ENCODE assay signal across 16 mouse cellular contexts in genomic region chr9:35334536-35334935, GRCm38 (mm10).
DNase-seq lines count a peak whose midpoint lies in the region; ATAC-seq and TF ChIP-seq lines count a peak whose summit lies in the region.
"Had no signal": no experiment of that assay in that cellular context is flagged by ENCODE, and none has a peak within 500 bp of the region (broad histone marks: within the 10 kb centered on the region; RNA-seq: fewer than 3 reads in every experiment).

No protein-coding gene starts in this region.

- no peak overlapping the region for H3K4me2 ChIP-seq in forebrain, embryonic 12.5 days
- H3K4me2 ChIP-seq in forebrain, postnatal 0 days (ENCODE audit: low read depth) = no peak overlapping the region
- no peak overlapping the region for H3K4me2 ChIP-seq in lung, embryonic 14.5 days
- no peak overlapping the region for H3K4me2 ChIP-seq in forebrain, embryonic 16.5 days (ENCODE audit: low read length)
- no peak overlapping the region for H3K4me2 ChIP-seq in stomach, embryonic 16.5 days (ENCODE audit: low read depth, low read length)
- H3K4me2 ChIP-seq: kidney, embryonic 15.5 days; liver, embryonic 13.5 days had no signal

- DNase-seq in forebrain, postnatal 0 days = no peak
- no peak for DNase-seq in lung, embryonic 14.5 days
- DNase-seq in lung, postnatal 25 days (ENCODE audit: low spot score) = no peak
- DNase-seq in right cerebral cortex, postnatal 36 days (ENCODE audit: low spot score in 2 of 2) = no peak
- no peak for DNase-seq in yolk sac, embryonic 10.5 days (ENCODE audit: low spot score)
- DNase-seq: adrenal gland, adult 2 months; B cell, adult 2 months; liver, embryonic 13.5 days had no signal

- peaks cover 72% of the 10 kb centered on the region for H3K4me1 ChIP-seq in forebrain, embryonic 12.5 days
- H3K4me1 ChIP-seq in forebrain, postnatal 0 days (ENCODE audit: insufficient read depth) = peaks cover 6% of the 10 kb centered on the region; the same call in 1 of the 2 replicates
- H3K4me1 ChIP-seq in lung, embryonic 14.5 days (ENCODE audit: insufficient read depth) = peaks cover 43% of the 10 kb centered on the region
- peaks cover 51% of the 10 kb centered on the region for H3K4me1 ChIP-seq in forebrain, embryonic 16.5 days (replicated peaks; ENCODE audit: control insufficient read depth, insufficient read depth, low read length)
- H3K4me1 ChIP-seq in stomach, embryonic 16.5 days (ENCODE audit: control insufficient read depth, insufficient read depth, low read length) = peaks cover 49% of the 10 kb centered on the region
- H3K4me1 ChIP-seq: liver, embryonic 13.5 days had no signal

- 57% methylated on average over 5 of the region's 5 CpGs for WGBS in forebrain, embryonic 12.5 days
- 56% methylated on average over 5 of the region's 5 CpGs for WGBS in forebrain, postnatal 0 days
- 54% methylated on average over 5 of the region's 5 CpGs for WGBS in lung, embryonic 14.5 days
- 65% methylated on average over 5 of the region's 5 CpGs for WGBS in forebrain, embryonic 16.5 days
- 57% methylated on average over 5 of the region's 5 CpGs for WGBS in stomach, embryonic 16.5 days

- H3K36me3 ChIP-seq in forebrain, embryonic 12.5 days (replicated peaks) = no peaks in the 10 kb centered on the region
- no peaks in the 10 kb centered on the region for H3K36me3 ChIP-seq in forebrain, postnatal 0 days (ENCODE audit: insufficient read depth)
- H3K36me3 ChIP-seq in lung, embryonic 14.5 days (ENCODE audit: insufficient read depth) = no peaks in the 10 kb centered on the region
- H3K36me3 ChIP-seq in forebrain, embryonic 16.5 days (ENCODE audit: control insufficient read depth, insufficient read depth) = no peaks in the 10 kb centered on the region
- no peaks in the 10 kb centered on the region for H3K36me3 ChIP-seq in stomach, embryonic 16.5 days (ENCODE audit: control insufficient read depth, insufficient read depth, low read length)
- H3K36me3 ChIP-seq: kidney, embryonic 15.5 days; liver, embryonic 13.5 days had no signal

- peaks cover 85% of the 10 kb centered on the region for H3K27me3 ChIP-seq in forebrain, embryonic 12.5 days
- peaks cover 4% of the 10 kb centered on the region; the same call in 1 of the 2 replicates for H3K27me3 ChIP-seq in forebrain, postnatal 0 days (ENCODE audit: insufficient read depth, low read length)
- H3K27me3 ChIP-seq in lung, embryonic 14.5 days (ENCODE audit: insufficient read depth, low read length) = peaks cover 7% of the 10 kb centered on the region; the same call in 1 of the 2 replicates
- H3K27me3 ChIP-seq in forebrain, embryonic 16.5 days (replicated peaks; ENCODE audit: control insufficient read depth, insufficient read depth, low read length) = no peaks in the 10 kb centered on the region
- no peaks in the 10 kb centered on the region for H3K27me3 ChIP-seq in stomach, embryonic 16.5 days (ENCODE audit: control insufficient read depth, insufficient read depth, low read length)
- H3K27me3 ChIP-seq: liver, embryonic 13.5 days had no signal

- H3K27ac ChIP-seq in forebrain, embryonic 12.5 days = peak overlapping the region; percentile 75
- H3K27ac ChIP-seq in forebrain, postnatal 0 days (ENCODE audit: low read depth, low read length) = no peak overlapping the region
- H3K27ac ChIP-seq in lung, embryonic 14.5 days (ENCODE audit: low read depth) = peak overlapping the region; percentile 90
- H3K27ac ChIP-seq in forebrain, embryonic 16.5 days (ENCODE audit: low read length) = peak overlapping the region; percentile 48
- peak overlapping the region; percentile 80 for H3K27ac ChIP-seq in stomach, embryonic 16.5 days (ENCODE audit: low read length)
- H3K27ac ChIP-seq: left cerebral cortex, adult 2 months; liver, embryonic 13.5 days; macrophage had no signal

- ATAC-seq in forebrain, embryonic 12.5 days (ENCODE audit: low FRiP score) = no peak
- ATAC-seq in forebrain, postnatal 0 days = no peak
- no peak for ATAC-seq in lung, embryonic 14.5 days (ENCODE audit: insufficient read depth)
- no peak for ATAC-seq in forebrain, embryonic 16.5 days
- no peak for ATAC-seq in stomach, embryonic 16.5 days (ENCODE audit: insufficient read depth, low FRiP score)
- ATAC-seq: hindbrain, embryonic 16.5 days; midbrain, embryonic 16.5 days had no signal

- H3K9me3 ChIP-seq in forebrain, embryonic 12.5 days = no peaks in the 10 kb centered on the region
- no peaks in the 10 kb centered on the region for H3K9me3 ChIP-seq in forebrain, postnatal 0 days (ENCODE audit: low read length)
- H3K9me3 ChIP-seq in lung, embryonic 14.5 days (ENCODE audit: low read depth, low read length) = no peaks in the 10 kb centered on the region
- no peaks in the 10 kb centered on the region for H3K9me3 ChIP-seq in forebrain, embryonic 16.5 days (ENCODE audit: control insufficient read depth, low read length)
- H3K9me3 ChIP-seq in stomach, embryonic 16.5 days (replicated peaks; ENCODE audit: control insufficient read depth, low read length) = no peaks in the 10 kb centered on the region
- H3K9me3 ChIP-seq: kidney, embryonic 15.5 days; liver, embryonic 13.5 days had no signal

- TF ChIP-seq CTCF in forebrain, postnatal 0 days (IDR thresholded peaks at IDR 0.05; ENCODE audit: low read depth) = no peak
- no peak for TF ChIP-seq CTCF in lung, embryonic 14.5 days (IDR thresholded peaks at IDR 0.05; ENCODE audit: low read depth)

- no peak overlapping the region for H3K4me3 ChIP-seq in forebrain, embryonic 12.5 days (replicated peaks)
- H3K4me3 ChIP-seq in forebrain, postnatal 0 days (ENCODE audit: low read depth, low read length) = no peak overlapping the region
- H3K4me3 ChIP-seq in lung, embryonic 14.5 days (ENCODE audit: low read depth, low read length) = no peak overlapping the region
- H3K4me3 ChIP-seq in forebrain, embryonic 16.5 days (replicated peaks; ENCODE audit: low read length) = no peak overlapping the region
- H3K4me3 ChIP-seq in stomach, embryonic 16.5 days (replicated peaks; ENCODE audit: low read length) = no peak overlapping the region
- H3K4me3 ChIP-seq: kidney, embryonic 15.5 days; left cerebral cortex, adult 2 months; liver, embryonic 13.5 days had no signal

- H3K9ac ChIP-seq in forebrain, embryonic 12.5 days = no peak overlapping the region
- H3K9ac ChIP-seq in forebrain, postnatal 0 days = no peak overlapping the region
- H3K9ac ChIP-seq in lung, embryonic 14.5 days = no peak overlapping the region
- H3K9ac ChIP-seq in forebrain, embryonic 16.5 days (replicated peaks; ENCODE audit: low read depth, low read length) = no peak overlapping the region
- no peak overlapping the region for H3K9ac ChIP-seq in stomach, embryonic 16.5 days (ENCODE audit: low read length)
- H3K9ac ChIP-seq: kidney, embryonic 15.5 days; liver, embryonic 13.5 days had no signal
